Mouse (Mus musculus): ENCODE data around the gene Amn.
A peak's percentile ranks its signal among the peaks of the same experiment; 100 is the strongest.

DNA sequence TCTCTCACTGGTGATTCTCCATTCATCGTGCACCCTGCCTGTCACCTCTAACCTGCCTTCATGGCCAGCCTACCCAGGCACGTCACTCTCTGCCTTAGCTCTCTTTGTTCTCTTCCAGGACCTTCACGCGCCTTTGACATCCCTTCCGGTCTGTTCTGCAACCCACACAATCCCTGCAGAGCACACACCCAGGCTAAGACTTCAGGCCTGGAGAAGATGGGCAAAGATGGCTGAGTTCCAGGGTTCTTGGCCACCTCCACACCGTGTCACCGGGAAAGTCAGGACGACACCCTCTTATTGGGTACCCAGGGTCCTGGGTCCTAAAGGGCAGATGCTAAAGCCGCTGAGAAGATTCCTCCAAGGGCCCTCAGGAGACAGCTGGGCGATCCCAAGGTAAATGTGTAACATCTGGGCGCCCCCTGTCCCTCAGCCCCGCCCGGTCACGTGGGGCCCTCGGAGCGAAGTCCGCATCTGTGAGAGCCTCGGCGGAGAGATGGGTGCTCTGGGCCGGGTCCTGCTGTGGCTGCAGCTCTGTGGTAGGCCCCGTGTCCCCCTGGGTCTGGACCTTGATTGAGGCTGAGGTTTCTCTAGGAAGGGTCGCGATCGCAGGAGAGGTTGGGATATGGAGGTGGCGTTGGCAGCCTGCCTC, at the start of gene Amn:
- TF ChIP-seq POLR2A (IDR thresholded peaks at IDR 0.05; ENCODE audit: low read depth, low read length) (peak; percentile 41), CTCF (conservative IDR thresholded peaks at IDR 0.05; ENCODE audit: insufficient read depth, insufficient read length, low read depth, low read length) (no peak)
